Mouse (Mus musculus) hindbrain, embryonic 16.5 days (tissue): ENCODE results near the gene Vmn2r19. TPM values are rescaled to one million over a fixed set of nuclear protein-coding genes. Genes with fewer than 3 reads are reported as not detected.

ENCODE experiments used
- polyA plus RNA-seq: library from polyadenylated mRNA; unstranded; fragments of >200 nt; fragmentation: Nextera tagmentation; extraction: Ambion mirVana; gene quantifications from 2 replicates; pipeline ENCODE4 v1.2.1, GENCODE M21; 2015

Vmn2r19 gene
- polyA plus RNA-seq, 1 experiment from 2014 or later, result not detected

Other genes starting within 250 kb of the Vmn2r19 start
- gene Clec4a2, start 201.9 kb upstream of the Vmn2r19 start, polyA plus RNA-seq, result 1.6 and 1.8 TPM in 2 replicates
- not detected in 2 replicates for gene Clec4b2, start 135.4 kb upstream of the Vmn2r19 start, polyA plus RNA-seq
- 1.1 TPM in 2 replicates for gene Clec4n, start 78.5 kb upstream of the Vmn2r19 start, polyA plus RNA-seq
- not detected in 2 replicates for gene Clec4d, start 46.2 kb upstream of the Vmn2r19 start, polyA plus RNA-seq
- gene Clec4e, start 18.5 kb upstream of the Vmn2r19 start, polyA plus RNA-seq, result not detected in 2 replicates
- not detected in 2 replicates for gene Vmn2r20, start 109.8 kb downstream of the Vmn2r19 start, polyA plus RNA-seq
- not detected in 2 replicates for gene Vmn2r21, start 225.1 kb downstream of the Vmn2r19 start, polyA plus RNA-seq